Mouse (Mus musculus): ENCODE data around the gene Def8.

DNA sequence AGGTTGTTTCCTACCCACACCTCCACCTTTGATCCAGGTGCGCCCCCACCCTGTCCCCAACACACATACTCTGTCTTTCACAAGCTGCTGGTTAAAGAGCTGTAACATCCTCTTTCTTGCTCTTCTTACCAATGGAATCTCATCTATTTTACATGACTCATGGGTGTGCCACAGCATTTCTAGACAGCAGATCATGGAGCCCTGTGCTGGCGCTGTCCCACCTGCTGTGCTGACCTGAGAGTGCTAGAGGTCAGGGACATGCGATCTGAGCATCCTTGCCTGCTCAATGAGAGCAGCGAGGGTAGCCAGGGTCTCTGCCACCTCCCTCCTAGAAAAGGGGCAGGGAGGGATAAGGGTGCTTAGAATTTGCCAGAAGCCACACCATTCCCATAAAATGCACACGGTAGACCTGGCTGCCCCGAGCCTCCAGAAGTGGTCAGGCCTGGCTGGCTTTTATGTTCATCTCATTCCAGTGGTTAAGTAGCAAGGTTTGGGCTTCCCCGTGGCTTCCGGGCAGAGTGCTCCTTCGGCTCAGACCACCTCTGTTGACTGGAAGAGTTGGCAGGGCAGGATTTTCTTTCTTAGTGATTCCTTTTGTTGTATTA, 81.4 kb downstream of the Def8 start:
- TF ChIP-seq CTCF (IDR thresholded peaks at IDR 0.05) (no peak), EP300 (IDR thresholded peaks at IDR 0.05) (no peak)
